Mouse (Mus musculus) urinary bladder, adult 2 months (tissue): ENCODE results near the gene Mgat5b. TPM values are rescaled to one million over a fixed set of nuclear protein-coding genes. Genes with fewer than 3 reads are reported as not detected.

Source experiments
- DNase-seq: peaks from one replicate; pipeline ENCODE4 v3.0.0; 2022; ENCODE audit warnings: low spot score
- polyA plus RNA-seq: library from polyadenylated mRNA; depleted of rRNA; stranded (reverse); fragments of >200 nt; gene quantifications from 2 replicates; pipeline ENCODE4 v1.2.3, GENCODE M21; 2012

Gene Mgat5b
- polyA plus RNA-seq, 1 experiment, result 0.22 TPM

GRCm38 (mm10) chr11:116917361-116917760, 1.3 kb upstream of the Mgat5b start:
- no peak for DNase-seq

GRCm38 (mm10) chr11:116919186-116920020, 740 bp downstream of the Mgat5b start:
- DNase-seq, result no peak

- DNase-seq, result no peak
Measured at GRCm38 (mm10) chr11:116920746-116921145, 2.1 kb downstream of the Mgat5b start.

GRCm38 (mm10) chr11:116922058-116922457, 3.4 kb downstream of the Mgat5b start:
- DNase-seq, result no peak

- no peak for DNase-seq
Measured at GRCm38 (mm10) chr11:116928031-116928430, 9.4 kb downstream of the Mgat5b start.

GRCm38 (mm10) chr11:116934862-116935261, 16.2 kb downstream of the Mgat5b start:
- no peak for DNase-seq

GRCm38 (mm10) chr11:116935354-116935753, 16.7 kb downstream of the Mgat5b start:
- DNase-seq, result no peak

GRCm38 (mm10) chr11:116935917-116936316, 17.3 kb downstream of the Mgat5b start:
- DNase-seq, result no peak

- DNase-seq, result no peak
Measured at GRCm38 (mm10) chr11:116937141-116937540, 18.5 kb downstream of the Mgat5b start.

- DNase-seq, result no peak
Measured at GRCm38 (mm10) chr11:116940088-116940855, 21.6 kb downstream of the Mgat5b start.

- no peak for DNase-seq
Measured at GRCm38 (mm10) chr11:116944346-116944745, 25.7 kb downstream of the Mgat5b start.

- DNase-seq, result no peak
Measured at GRCm38 (mm10) chr11:116949832-116950231, 31.2 kb downstream of the Mgat5b start.

- DNase-seq, result no peak
Measured at GRCm38 (mm10) chr11:116951429-116951828, 32.8 kb downstream of the Mgat5b start.

- DNase-seq, result no peak
Measured at GRCm38 (mm10) chr11:116954231-116955118, 35.8 kb downstream of the Mgat5b start.

- no peak for DNase-seq
Measured at GRCm38 (mm10) chr11:116958601-116959000, 39.9 kb downstream of the Mgat5b start.

- DNase-seq, result no peak
Measured at GRCm38 (mm10) chr11:116965061-116965460, 46.4 kb downstream of the Mgat5b start.

GRCm38 (mm10) chr11:116965961-116966360, 47.3 kb downstream of the Mgat5b start:
- DNase-seq, result no peak

GRCm38 (mm10) chr11:116968586-116968985, 49.9 kb downstream of the Mgat5b start:
- no peak for DNase-seq

- DNase-seq, result no peak
Measured at GRCm38 (mm10) chr11:116969498-116969897, 50.8 kb downstream of the Mgat5b start.

GRCm38 (mm10) chr11:116970847-116971246, 52.2 kb downstream of the Mgat5b start:
- no peak for DNase-seq

- DNase-seq, result no peak
Measured at GRCm38 (mm10) chr11:116972828-116973227, 54.2 kb downstream of the Mgat5b start.

- DNase-seq, result no peak
Measured at GRCm38 (mm10) chr11:116973508-116973907, 54.8 kb downstream of the Mgat5b start.
